Mouse (Mus musculus): ENCODE data around the gene Umod. TPM values are rescaled to one million over a fixed set of nuclear protein-coding genes. Genes with fewer than 3 reads are reported as not detected.
A peak's percentile ranks its signal among the peaks of the same experiment; 100 is the strongest.

Gene Umod
- polyA plus RNA-seq, 1 experiment from 2014 or later, result not detected

GRCm38 (mm10) chr7:119515492-119516271, 36.6 kb upstream of the Umod start:
- Histone ChIP-seq H3K9me3 (no peaks in the 10 kb centered on the region), H3K27me3 (no peaks in the 10 kb centered on the region), H3K36me3 (no peaks in the 10 kb centered on the region), H3K4me1 (replicated peaks) (no peaks in the 10 kb centered on the region), H3K27ac (no peak overlapping the region), H3K4me2 (no peak overlapping the region), H3K4me3 (replicated peaks) (no peak overlapping the region), H3K9ac (replicated peaks) (no peak overlapping the region)
- ATAC-seq (ENCODE audit: insufficient number of reproducible peaks, insufficient read depth, low FRiP score, low TSS enrichment, low read depth), result no peak
- 70% methylated on average over 10 of the region's 10 CpGs for WGBS

DNA sequence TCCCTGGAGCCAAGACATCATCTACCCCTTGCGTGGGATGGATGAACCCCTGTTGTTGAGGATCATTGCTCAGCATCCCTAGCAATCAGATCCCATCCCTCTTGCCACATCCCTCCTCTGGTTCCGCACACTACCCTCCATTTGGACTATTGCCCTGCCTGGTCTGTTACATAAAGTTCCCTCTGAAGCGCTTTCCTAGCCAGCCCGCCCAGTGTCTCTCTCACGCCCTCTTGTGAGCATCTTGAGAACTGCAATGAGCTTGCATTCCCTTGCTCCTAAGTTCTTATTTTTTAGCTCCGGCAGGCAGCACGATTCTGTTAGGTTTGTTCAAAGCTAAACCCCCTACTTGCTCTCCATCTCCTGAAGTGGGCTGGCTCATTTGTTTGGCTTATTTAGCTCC, 34.0 kb upstream of the Umod start:
- 36% methylated on average over 7 of the region's 7 CpGs for WGBS
- Histone ChIP-seq H3K36me3 (no peaks in the 10 kb centered on the region), H3K9ac (replicated peaks) (no peak overlapping the region), H3K9me3 (no peaks in the 10 kb centered on the region), H3K27ac (no peak overlapping the region), H3K4me2 (no peak overlapping the region), H3K4me3 (replicated peaks) (no peak overlapping the region), H3K4me1 (replicated peaks) (no peaks in the 10 kb centered on the region), H3K27me3 (no peaks in the 10 kb centered on the region)
- no peak for ATAC-seq (ENCODE audit: insufficient number of reproducible peaks, insufficient read depth, low FRiP score, low TSS enrichment, low read depth)

DNA sequence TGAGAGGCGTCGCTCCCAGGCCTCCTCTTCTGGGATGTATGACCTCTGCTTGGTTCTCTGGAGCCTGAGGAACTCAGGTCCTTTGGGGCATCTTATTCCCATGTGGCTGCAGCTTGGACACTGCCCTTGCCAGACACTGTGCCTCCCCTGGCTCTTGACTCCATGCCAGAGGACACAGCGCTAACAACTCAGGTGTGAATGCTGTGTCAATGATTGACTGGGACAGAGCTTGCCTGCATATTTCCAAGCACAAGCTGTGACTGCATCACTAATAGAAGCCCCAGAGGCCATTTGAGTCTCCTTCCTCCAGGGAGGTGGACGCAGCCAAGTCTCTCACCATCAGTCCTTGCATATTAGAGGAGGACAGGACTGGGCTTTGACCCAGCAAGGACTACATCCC, 32.1 kb upstream of the Umod start:
- no peaks in the 10 kb centered on the region for H3K4me1 ChIP-seq (replicated peaks)
- H3K27me3 ChIP-seq, result no peaks in the 10 kb centered on the region
- no peak overlapping the region for H3K4me2 ChIP-seq
- H3K27ac ChIP-seq, result no peak overlapping the region
- 92% methylated on average over 4 of the region's 4 CpGs for WGBS
- H3K9ac ChIP-seq (replicated peaks), result no peak overlapping the region
- H3K4me3 ChIP-seq (replicated peaks), result no peak overlapping the region
- no peak for ATAC-seq (ENCODE audit: insufficient number of reproducible peaks, insufficient read depth, low FRiP score, low TSS enrichment, low read depth)
- H3K36me3 ChIP-seq, result no peaks in the 10 kb centered on the region
- H3K9me3 ChIP-seq, result no peaks in the 10 kb centered on the region

GRCm38 (mm10) chr7:119490041-119490780, 11.1 kb upstream of the Umod start:
- H3K9me3 ChIP-seq, result no peaks in the 10 kb centered on the region
- H3K27me3 ChIP-seq, result no peaks in the 10 kb centered on the region
- H3K27ac ChIP-seq, result no peak overlapping the region
- H3K36me3 ChIP-seq, result no peaks in the 10 kb centered on the region
- H3K4me3 ChIP-seq (replicated peaks), result no peak overlapping the region
- no peaks in the 10 kb centered on the region for H3K4me1 ChIP-seq (replicated peaks)
- H3K9ac ChIP-seq (replicated peaks), result no peak overlapping the region
- ATAC-seq (ENCODE audit: insufficient number of reproducible peaks, insufficient read depth, low FRiP score, low TSS enrichment, low read depth), result no peak
- WGBS, result 89% methylated on average over 4 of the region's 4 CpGs
- H3K4me2 ChIP-seq, result no peak overlapping the region

- no peak overlapping the region for H3K9ac ChIP-seq (replicated peaks)
- H3K4me1 ChIP-seq (replicated peaks), result no peaks in the 10 kb centered on the region
- ATAC-seq (ENCODE audit: insufficient number of reproducible peaks, insufficient read depth, low FRiP score, low TSS enrichment, low read depth), result no peak
- 91% methylated on average over 5 of the region's 5 CpGs for WGBS
- H3K4me2 ChIP-seq, result no peak overlapping the region
- no peaks in the 10 kb centered on the region for H3K27me3 ChIP-seq
- H3K9me3 ChIP-seq, result no peaks in the 10 kb centered on the region
- H3K27ac ChIP-seq, result no peak overlapping the region
- H3K4me3 ChIP-seq (replicated peaks), result no peak overlapping the region
- H3K36me3 ChIP-seq, result no peaks in the 10 kb centered on the region
Measured at GRCm38 (mm10) chr7:119486683-119487082, 7.6 kb upstream of the Umod start.

DNA sequence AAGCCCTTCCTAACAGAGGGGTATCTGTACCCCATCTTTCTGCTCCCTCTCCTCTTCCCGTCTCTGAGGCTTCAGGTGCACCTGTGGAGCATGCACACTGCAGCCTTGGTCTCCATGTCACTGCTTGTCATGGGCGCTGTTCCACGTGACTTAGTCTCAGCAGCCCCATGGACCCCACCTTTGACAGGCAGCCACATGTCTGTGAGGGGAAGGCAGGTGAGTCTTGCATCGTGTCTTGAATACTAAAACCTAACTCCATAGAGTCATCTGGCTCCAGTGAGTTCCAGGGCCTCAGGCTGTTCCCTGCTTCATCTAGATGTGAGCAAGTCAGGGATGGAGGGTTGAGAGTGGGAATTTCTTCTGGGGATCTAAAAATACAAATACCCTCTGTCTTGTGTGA, 5.1 kb upstream of the Umod start:
- H3K9ac ChIP-seq (replicated peaks), result no peak overlapping the region
- H3K4me3 ChIP-seq (replicated peaks), result no peak overlapping the region
- no peaks in the 10 kb centered on the region for H3K36me3 ChIP-seq
- H3K4me2 ChIP-seq, result no peak overlapping the region
- no peak overlapping the region for H3K27ac ChIP-seq
- H3K4me1 ChIP-seq (replicated peaks), result no peaks in the 10 kb centered on the region
- WGBS, result 84% methylated on average over 4 of the region's 4 CpGs
- ATAC-seq (ENCODE audit: insufficient number of reproducible peaks, insufficient read depth, low FRiP score, low TSS enrichment, low read depth), result no peak
- H3K9me3 ChIP-seq, result no peaks in the 10 kb centered on the region
- no peaks in the 10 kb centered on the region for H3K27me3 ChIP-seq

GRCm38 (mm10) chr7:119476500-119477389, 2.3 kb downstream of the Umod start:
- ATAC-seq (ENCODE audit: insufficient number of reproducible peaks, insufficient read depth, low FRiP score, low TSS enrichment, low read depth), result 0 out of 2 replicates have a peak, but pooled peaks have one; percentile 20
- Histone ChIP-seq H3K4me2 (no peak overlapping the region), H3K27me3 (no peaks in the 10 kb centered on the region), H3K4me1 (replicated peaks) (no peaks in the 10 kb centered on the region), H3K27ac (no peak overlapping the region), H3K9me3 (no peaks in the 10 kb centered on the region), H3K36me3 (no peaks in the 10 kb centered on the region), H3K4me3 (replicated peaks) (no peak overlapping the region), H3K9ac (replicated peaks) (no peak overlapping the region)
- WGBS, result 77% methylated on average over 33 of the region's 33 CpGs

GRCm38 (mm10) chr7:119459185-119459584, 19.9 kb downstream of the Umod start, which contains the start of gene Gp2:
TSS of gene Gp2 (minus strand) at chr7:119459285.
- 87% methylated on average over 6 of the region's 6 CpGs for WGBS
- Histone ChIP-seq H3K4me1 (replicated peaks) (no peaks in the 10 kb centered on the region), H3K9me3 (no peaks in the 10 kb centered on the region), H3K4me2 (no peak within 1 kb of the TSS), H3K27me3 (no peaks in the 10 kb centered on the region), H3K36me3 (no peaks in the 10 kb centered on the region), H3K27ac (no peak within 1 kb of the TSS), H3K4me3 (replicated peaks) (no peak within 1 kb of the TSS), H3K9ac (replicated peaks) (no peak within 1 kb of the TSS)
- ATAC-seq (ENCODE audit: insufficient number of reproducible peaks, insufficient read depth, low FRiP score, low TSS enrichment, low read depth), result no peak

GRCm38 (mm10) chr7:119454192-119454591, 24.9 kb downstream of the Umod start:
- H3K36me3 ChIP-seq, result no peaks in the 10 kb centered on the region
- no peaks in the 10 kb centered on the region for H3K27me3 ChIP-seq
- no peak overlapping the region for H3K9ac ChIP-seq (replicated peaks)
- no peaks in the 10 kb centered on the region for H3K4me1 ChIP-seq (replicated peaks)
- H3K4me2 ChIP-seq, result no peak overlapping the region
- WGBS, result 76% methylated on average over 7 of the region's 7 CpGs
- H3K27ac ChIP-seq, result no peak overlapping the region
- ATAC-seq (ENCODE audit: insufficient number of reproducible peaks, insufficient read depth, low FRiP score, low TSS enrichment, low read depth), result no peak
- H3K9me3 ChIP-seq, result no peaks in the 10 kb centered on the region
- H3K4me3 ChIP-seq (replicated peaks), result no peak overlapping the region

GRCm38 (mm10) chr7:119443849-119444248, 35.2 kb downstream of the Umod start:
- no peaks in the 10 kb centered on the region for H3K36me3 ChIP-seq
- no peaks in the 10 kb centered on the region for H3K9me3 ChIP-seq
- no peak overlapping the region for H3K27ac ChIP-seq
- no peaks in the 10 kb centered on the region for H3K4me1 ChIP-seq (replicated peaks)
- no peaks in the 10 kb centered on the region for H3K27me3 ChIP-seq
- no peak for ATAC-seq (ENCODE audit: insufficient number of reproducible peaks, insufficient read depth, low FRiP score, low TSS enrichment, low read depth)
- H3K9ac ChIP-seq (replicated peaks), result no peak overlapping the region
- H3K4me3 ChIP-seq (replicated peaks), result no peak overlapping the region
- WGBS, result 65% methylated on average over 4 of the region's 4 CpGs
- H3K4me2 ChIP-seq, result no peak overlapping the region

- no peaks in the 10 kb centered on the region for H3K36me3 ChIP-seq
- no peak overlapping the region for H3K9ac ChIP-seq (replicated peaks)
- 76% methylated on average over 1 of the region's 1 CpGs for WGBS
- ATAC-seq (ENCODE audit: insufficient number of reproducible peaks, insufficient read depth, low FRiP score, low TSS enrichment, low read depth), result no peak
- no peaks in the 10 kb centered on the region for H3K27me3 ChIP-seq
- H3K4me1 ChIP-seq (replicated peaks), result no peaks in the 10 kb centered on the region
- H3K4me3 ChIP-seq (replicated peaks), result no peak overlapping the region
- H3K4me2 ChIP-seq, result no peak overlapping the region
- no peaks in the 10 kb centered on the region for H3K9me3 ChIP-seq
- H3K27ac ChIP-seq, result no peak overlapping the region
Measured at GRCm38 (mm10) chr7:119441938-119442337, 37.1 kb downstream of the Umod start.
